Mouse (Mus musculus) erythroblast, embryonic 14.5 days (primary cell): ENCODE measurements around the gene Rbm7. TPM values are rescaled to one million over a fixed set of nuclear protein-coding genes. Genes with fewer than 3 reads are reported as not detected.
A peak's percentile ranks its signal among the peaks of the same experiment; 100 is the strongest.
"Not testable (repeated sequence)": the region's sequence is repeated elsewhere in the genome, so short reads cannot be mapped to it uniquely, and the experiment has no call there.

ENCODE experiments used
- H3K27me3 ChIP-seq: 2 replicates; pipeline ENCODE4 v1.6.1; 2012; ENCODE audit warnings: inconsistent platforms; ENCODE audit not compliant: control insufficient read depth
- H3K36me3 ChIP-seq: 2 replicates; pipeline ENCODE4 v1.6.1; 2012; ENCODE audit warnings: mild to moderate bottlenecking, inconsistent platforms; ENCODE audit not compliant: control insufficient read depth
- H3K4me1 ChIP-seq: 2 replicates; pipeline ENCODE4 v1.6.1; 2012; ENCODE audit warnings: inconsistent platforms; ENCODE audit not compliant: control insufficient read depth
- H3K4me3 ChIP-seq: replicated peaks from 2 replicates; pipeline ENCODE3; 2012; ENCODE audit warnings: moderate library complexity, mild to moderate bottlenecking, inconsistent platforms
- H3K9me3 ChIP-seq: 2 replicates; pipeline ENCODE4 v1.6.1; 2012; ENCODE audit warnings: low read length, inconsistent platforms, mixed read lengths; ENCODE audit not compliant: control insufficient read depth
- GATA1 ChIP-seq: IDR thresholded peaks from 2 replicates; pipeline ENCODE4 v1.6.1; 2012; ENCODE audit warnings: low read length, inconsistent platforms, mixed read lengths
- TAL1 ChIP-seq: IDR thresholded peaks from 3 replicates; pipeline ENCODE4 v1.6.1; 2012; ENCODE audit warnings: low read length, inconsistent platforms, mixed read lengths
- polyA plus RNA-seq: library from polyadenylated mRNA; stranded (reverse); fragments of >175 nt; gene quantifications from 2 replicates; pipeline ENCODE4 v1.2.3, GENCODE M21; 2012

The Rbm7 gene
- polyA plus RNA-seq, 1 experiment, result 1.6 TPM

DNA sequence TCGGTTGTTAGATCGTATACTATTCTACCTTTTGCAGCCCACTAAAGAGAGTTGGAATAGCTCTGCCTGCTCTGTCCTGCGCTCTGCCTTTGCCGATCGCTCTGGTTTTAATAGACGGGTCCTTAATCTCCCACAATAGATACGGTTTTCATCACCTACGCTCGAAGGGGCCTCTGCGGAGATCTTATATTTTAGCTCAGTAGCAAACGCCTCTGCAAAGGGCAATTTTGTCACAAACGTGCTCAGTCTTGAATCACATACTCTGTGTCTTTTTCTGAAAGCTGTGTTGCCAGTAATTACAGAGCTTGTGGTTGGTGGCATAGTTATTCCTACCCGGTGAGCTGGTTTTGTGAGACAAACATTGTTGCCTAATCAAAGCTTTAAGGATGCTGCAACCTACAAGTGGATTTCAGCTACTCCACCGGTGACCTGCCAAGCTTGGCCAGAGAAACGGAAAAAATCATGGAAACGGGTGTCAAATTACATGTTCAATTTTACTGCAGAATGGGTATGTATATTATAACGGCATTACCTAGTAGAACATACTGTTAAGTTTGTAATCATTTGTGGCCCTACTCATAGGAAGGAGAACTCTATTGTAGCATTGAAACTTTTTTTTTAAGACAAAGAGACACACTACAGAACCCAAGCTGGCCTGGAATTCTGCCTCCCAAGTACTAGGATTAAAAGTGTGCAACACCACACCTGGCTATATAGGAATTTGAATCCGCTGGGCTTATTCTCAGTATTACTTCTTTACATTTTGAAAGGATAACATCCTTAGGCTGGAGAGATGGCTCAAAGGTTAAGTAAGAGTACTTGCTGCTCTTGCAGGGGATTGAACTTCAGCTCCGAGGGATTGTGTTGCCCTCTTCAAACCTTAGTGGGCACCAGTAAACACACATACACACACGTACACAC lies 13.6 kb downstream of the Rbm7 start:
- H3K4me1 ChIP-seq, result peaks cover 54% of the 10 kb centered on the region
- no peak for TF ChIP-seq TAL1
- no peak for TF ChIP-seq GATA1
- H3K36me3 ChIP-seq, result peaks cover 34% of the 10 kb centered on the region
- no peaks in the 10 kb centered on the region for H3K9me3 ChIP-seq
- peak overlapping the region; percentile 70 for H3K4me3 ChIP-seq
- no peaks in the 10 kb centered on the region for H3K27me3 ChIP-seq

DNA sequence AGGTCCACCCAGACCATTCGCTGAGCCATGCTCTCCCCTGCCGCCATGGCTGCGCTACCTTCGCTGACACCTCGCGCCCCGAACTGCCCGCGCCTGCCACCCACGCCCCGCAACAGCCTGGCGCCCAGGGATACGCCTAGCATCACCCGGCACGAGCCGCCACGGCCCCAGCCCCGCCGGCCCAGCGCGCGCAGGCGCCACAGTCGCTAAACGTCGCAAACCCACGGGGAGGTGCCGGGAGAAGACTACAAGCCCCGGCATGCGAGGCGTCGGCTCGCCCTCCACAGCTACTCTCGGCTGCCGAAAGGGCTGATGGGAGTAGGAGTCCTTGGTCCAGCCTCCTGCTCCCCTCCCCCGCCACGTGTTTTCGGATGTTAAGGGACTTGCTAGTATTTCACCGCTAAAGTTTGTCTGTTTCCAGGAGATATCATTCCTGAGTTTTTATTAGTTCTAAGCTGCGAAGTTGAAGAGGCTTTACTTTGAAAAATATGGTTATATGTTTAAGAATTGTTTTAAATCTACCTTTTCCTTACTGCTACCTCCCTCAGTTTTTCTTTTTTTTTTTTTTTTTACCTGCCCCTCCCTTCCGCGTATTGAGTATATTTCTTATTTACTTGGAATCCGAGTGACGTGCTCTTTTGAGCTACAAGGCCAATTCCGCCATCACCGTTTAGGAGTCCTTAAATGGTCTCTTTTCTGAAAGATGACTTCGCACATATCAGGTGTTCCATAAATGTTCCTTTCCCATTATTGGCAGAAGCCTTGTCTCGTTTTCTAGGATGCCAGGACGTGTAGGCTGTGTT lies 14.5 kb downstream of the Rbm7 start, which contains the start of gene Rexo2:
Rexo2 (minus strand) TSS at position 213 of the 803 bp plus-strand sequence.
- TF ChIP-seq GATA1 (no peak), TAL1 (no peak)
- Histone ChIP-seq H3K4me1 (peaks cover 60% of the 10 kb centered on the region), H3K36me3 (peaks cover 35% of the 10 kb centered on the region), H3K4me3 (peak within 1 kb of the TSS; percentile 70), H3K9me3 (no peaks in the 10 kb centered on the region), H3K27me3 (no peaks in the 10 kb centered on the region)

DNA sequence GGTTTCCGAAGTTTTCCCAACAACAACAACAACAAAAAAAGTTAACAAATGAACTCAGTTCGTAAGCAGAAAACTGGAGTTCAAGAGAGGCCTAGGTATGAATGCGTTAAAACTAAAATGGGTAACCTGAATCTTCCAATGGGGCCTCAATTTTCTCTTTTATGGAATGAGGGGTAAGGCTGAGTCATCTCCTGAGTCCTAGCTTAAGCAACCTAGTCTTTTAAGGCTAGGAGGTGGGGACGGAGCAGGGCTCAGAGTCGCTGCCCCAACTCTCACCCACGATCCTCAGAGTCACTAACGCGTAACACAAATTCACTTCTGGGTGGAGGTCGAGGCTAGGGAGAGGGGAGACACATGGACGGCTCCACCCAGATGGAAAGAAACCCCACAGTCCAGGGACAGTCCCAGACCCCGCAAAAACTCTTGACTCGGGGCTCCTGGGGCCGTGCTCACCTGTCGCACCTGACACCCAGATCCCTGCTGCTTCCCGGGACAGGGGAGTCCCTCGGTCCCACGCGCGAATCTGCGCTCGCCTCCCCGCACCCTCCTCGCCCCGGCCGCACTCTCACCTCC lies 15.2 kb downstream of the Rbm7 start:
- no peaks in the 10 kb centered on the region for H3K9me3 ChIP-seq
- peak overlapping the region; percentile 70 for H3K4me3 ChIP-seq
- H3K4me1 ChIP-seq, result peaks cover 66% of the 10 kb centered on the region
- H3K27me3 ChIP-seq, result no peaks in the 10 kb centered on the region
- H3K36me3 ChIP-seq, result peaks cover 38% of the 10 kb centered on the region
- TF ChIP-seq TAL1, result no peak
- no peak for TF ChIP-seq GATA1

DNA sequence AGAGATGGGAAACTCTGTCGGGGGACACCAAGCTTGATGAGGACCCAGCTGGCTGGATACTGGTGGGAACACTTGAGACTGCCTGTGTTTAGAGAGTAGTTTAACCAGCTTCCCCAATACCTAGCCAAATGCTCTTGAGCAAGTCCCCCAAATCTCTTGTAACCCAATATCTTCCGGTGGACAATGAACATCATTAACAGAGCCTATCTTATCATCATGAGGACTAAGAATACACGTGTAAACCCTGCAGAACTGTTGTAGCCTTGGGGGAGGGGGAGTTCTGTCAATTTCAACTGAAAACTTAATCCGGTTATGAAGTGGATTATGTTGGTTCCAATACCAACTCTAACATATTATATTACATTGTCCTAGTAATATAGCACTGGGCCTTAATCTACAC lies 16.3 kb downstream of the Rbm7 start:
- Histone ChIP-seq H3K4me3 (peak overlapping the region; percentile 70), H3K9me3 (no peaks in the 10 kb centered on the region), H3K4me1 (peaks cover 67% of the 10 kb centered on the region), H3K27me3 (no peaks in the 10 kb centered on the region), H3K36me3 (peaks cover 46% of the 10 kb centered on the region)
- TF ChIP-seq GATA1, result no peak
- TF ChIP-seq TAL1, result no peak

DNA sequence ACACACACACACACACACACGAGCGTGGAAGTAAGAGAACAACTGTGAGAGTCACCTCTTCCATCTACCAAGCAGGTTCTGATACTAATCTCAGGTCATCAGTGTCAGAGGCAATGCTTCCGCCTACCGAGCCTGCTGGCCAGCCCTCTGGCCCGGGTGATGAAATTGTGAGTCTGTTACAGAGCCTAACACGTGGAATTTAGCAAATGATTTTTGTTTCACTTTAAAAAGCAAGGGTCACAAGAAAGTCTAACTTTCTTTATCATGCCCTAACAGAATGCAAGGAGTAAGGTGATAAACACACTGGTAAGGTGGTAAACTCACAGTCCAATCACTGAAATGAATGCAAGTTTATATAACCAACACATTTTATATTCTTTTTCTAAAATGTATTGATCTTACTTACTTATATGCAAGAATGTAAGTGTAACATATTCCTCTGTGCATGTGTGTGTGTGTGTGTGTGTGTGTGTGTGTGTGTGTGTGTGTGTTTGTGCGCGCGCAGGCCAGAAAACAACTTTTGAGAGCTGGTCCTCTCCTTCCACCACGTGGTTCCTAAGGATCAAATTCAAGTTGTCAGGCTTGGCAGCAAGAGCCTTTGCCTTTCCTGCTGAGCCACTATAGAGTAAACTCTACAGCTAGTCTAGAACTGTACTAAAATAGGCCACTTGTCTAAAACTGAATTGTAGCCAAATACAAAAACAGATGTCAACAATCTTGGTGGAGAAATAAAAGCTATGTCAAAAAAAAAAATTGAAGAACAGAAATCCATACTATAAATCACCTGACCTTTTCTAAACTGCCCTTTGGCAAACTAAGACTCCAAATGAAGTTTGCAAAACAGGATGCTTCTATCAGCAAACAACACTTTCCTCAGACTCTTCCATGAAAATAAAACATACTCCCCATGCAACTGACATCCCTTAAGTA lies 18.6 kb downstream of the Rbm7 start:
- H3K27me3 ChIP-seq, result no peaks in the 10 kb centered on the region
- peaks cover 53% of the 10 kb centered on the region for H3K4me1 ChIP-seq
- TF ChIP-seq GATA1 (no peak), TAL1 (no peak)
- peaks cover 62% of the 10 kb centered on the region for H3K36me3 ChIP-seq
- no peak overlapping the region for H3K4me3 ChIP-seq
- no peaks in the 10 kb centered on the region for H3K9me3 ChIP-seq

DNA sequence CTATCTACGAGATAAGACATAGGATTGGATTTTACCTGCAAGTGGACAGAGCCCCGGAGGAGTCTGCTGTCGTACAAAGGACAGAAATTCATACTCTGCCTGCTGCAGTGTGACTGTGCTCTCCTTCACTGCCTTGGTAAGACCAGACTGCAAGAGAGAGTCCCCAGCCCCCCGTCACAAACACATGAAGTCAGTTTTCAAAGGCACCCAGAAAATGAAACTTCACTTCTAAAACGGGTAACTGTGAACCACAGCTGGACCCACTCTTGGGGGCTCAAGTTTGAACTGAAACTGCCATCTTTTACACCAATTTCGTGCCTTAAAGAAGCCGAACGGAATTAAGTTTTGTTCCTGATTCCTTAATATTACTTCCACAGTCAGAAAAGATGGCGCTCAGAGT lies 20.7 kb downstream of the Rbm7 start:
- TF ChIP-seq TAL1 (no peak), GATA1 (no peak)
- Histone ChIP-seq H3K27me3 (no peaks in the 10 kb centered on the region), H3K4me1 (peaks cover 34% of the 10 kb centered on the region), H3K36me3 (peaks cover 83% of the 10 kb centered on the region), H3K9me3 (no peaks in the 10 kb centered on the region), H3K4me3 (no peak overlapping the region)

DNA sequence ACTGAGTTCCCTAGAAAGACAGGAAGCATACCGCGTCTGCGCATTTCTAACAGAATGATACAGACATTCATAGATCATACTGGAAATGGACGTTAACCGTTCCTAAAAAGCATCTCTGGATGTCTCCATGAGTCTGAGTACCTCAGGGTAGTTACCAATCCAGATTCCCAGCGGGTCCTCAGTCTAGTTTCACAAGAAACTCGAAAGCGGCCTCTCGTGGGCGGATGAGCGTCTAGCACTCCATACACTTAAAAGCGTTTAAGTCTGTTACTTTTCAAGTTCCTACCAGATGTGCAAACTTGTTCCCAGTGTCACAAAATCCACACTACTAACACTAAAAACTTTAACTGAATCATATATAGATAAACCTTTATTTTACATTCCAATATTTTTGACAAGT lies 22.0 kb downstream of the Rbm7 start:
- no peak for TF ChIP-seq GATA1
- TF ChIP-seq TAL1, result no peak
- H3K4me1 ChIP-seq, result peaks cover 23% of the 10 kb centered on the region
- H3K4me3 ChIP-seq, result no peak overlapping the region
- H3K27me3 ChIP-seq, result no peaks in the 10 kb centered on the region
- H3K36me3 ChIP-seq, result peaks cover 84% of the 10 kb centered on the region
- no peaks in the 10 kb centered on the region for H3K9me3 ChIP-seq

DNA sequence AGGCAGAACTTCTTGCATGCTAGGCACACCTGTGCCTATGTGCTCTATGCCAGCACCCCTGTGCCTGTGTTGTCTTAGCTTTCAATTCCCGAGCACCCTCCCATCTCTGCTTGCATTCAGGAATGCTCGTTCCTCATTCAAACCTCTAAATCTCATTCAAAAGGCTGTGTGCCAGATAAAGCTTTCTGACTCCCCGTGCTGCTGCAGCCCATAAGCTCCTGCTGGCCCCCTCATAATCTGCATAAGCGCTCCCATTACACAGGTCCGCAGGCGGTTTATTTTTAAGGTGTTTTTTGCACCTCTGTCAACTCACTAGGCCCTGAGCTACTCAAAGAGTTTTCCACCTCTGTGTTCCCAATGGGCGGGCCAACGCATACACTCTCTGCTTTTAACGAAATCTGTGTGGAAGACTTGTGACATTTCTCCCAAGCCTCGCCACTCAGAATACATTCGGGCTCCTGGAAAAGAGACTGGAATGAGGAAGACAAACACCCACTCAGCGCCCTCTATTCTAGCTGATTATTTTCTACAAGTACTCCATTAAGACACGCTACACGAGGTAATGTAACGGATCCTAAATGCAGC lies 22.6 kb downstream of the Rbm7 start:
- Histone ChIP-seq H3K36me3 (peaks cover 85% of the 10 kb centered on the region), H3K4me3 (no peak overlapping the region), H3K9me3 (no peaks in the 10 kb centered on the region), H3K27me3 (no peaks in the 10 kb centered on the region), H3K4me1 (peaks cover 22% of the 10 kb centered on the region)
- TF ChIP-seq TAL1, result no peak
- no peak for TF ChIP-seq GATA1

DNA sequence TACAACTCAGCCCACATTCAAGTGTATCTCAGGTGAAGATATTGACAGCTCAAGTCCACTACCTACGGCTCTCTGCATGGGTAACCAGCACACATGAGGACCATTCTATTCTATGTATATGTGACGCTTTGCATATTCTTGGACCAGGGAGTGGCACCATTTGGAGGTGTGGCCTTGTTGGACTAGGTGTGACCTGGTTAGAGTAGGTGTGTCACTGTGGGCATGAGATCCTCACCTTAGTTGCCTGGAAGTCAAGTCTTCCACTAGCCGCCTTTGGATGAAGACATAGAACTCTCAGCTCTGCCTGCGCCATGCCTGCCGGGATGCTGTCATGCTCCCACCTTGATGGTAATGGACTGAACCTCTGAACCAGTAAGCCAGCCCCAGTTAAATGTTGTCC lies 27.6 kb downstream of the Rbm7 start:
- H3K27me3 ChIP-seq, H3K9me3 ChIP-seq, H3K4me1 ChIP-seq, H3K4me3 ChIP-seq: not testable (repeated sequence)
- H3K36me3 ChIP-seq, result peaks cover 76% of the 10 kb centered on the region
